Mouse (Mus musculus): ENCODE measurements around the gene Snx9. TPM values are rescaled to one million over a fixed set of nuclear protein-coding genes. Genes with fewer than 3 reads are reported as not detected.

Snx9 gene
- polyA plus RNA-seq, 1 experiment from 2014 or later, result 5.9 TPM

GRCm38 (mm10) chr17:5834166-5834565, 7.0 kb upstream of the Snx9 start:
- no peak overlapping the region for H3K9ac ChIP-seq (ENCODE audit: low read depth, low read length)
- no peak overlapping the region for H3K27ac ChIP-seq (ENCODE audit: low read length)
- WGBS, result 76% methylated on average over 3 of the region's 3 CpGs
- H3K27me3 ChIP-seq (ENCODE audit: control insufficient read depth, insufficient read depth, low read depth, low read length), result no peaks in the 10 kb centered on the region
- no peak for ATAC-seq
- H3K36me3 ChIP-seq (ENCODE audit: control insufficient read depth, insufficient read depth, low read length), result no peaks in the 10 kb centered on the region
- H3K9me3 ChIP-seq (replicated peaks; ENCODE audit: control insufficient read depth, low read length, poor library complexity, severe bottlenecking), result no peaks in the 10 kb centered on the region
- H3K4me2 ChIP-seq (ENCODE audit: low read length), result no peak overlapping the region
- H3K4me1 ChIP-seq (ENCODE audit: control insufficient read depth, insufficient read depth, low read length), result no peaks in the 10 kb centered on the region
- no peak overlapping the region for H3K4me3 ChIP-seq (ENCODE audit: low read depth, low read length)

- no peaks in the 10 kb centered on the region for H3K4me1 ChIP-seq (ENCODE audit: control insufficient read depth, insufficient read depth, low read length)
- H3K36me3 ChIP-seq (ENCODE audit: control insufficient read depth, insufficient read depth, low read length), result no peaks in the 10 kb centered on the region
- no peaks in the 10 kb centered on the region for H3K9me3 ChIP-seq (replicated peaks; ENCODE audit: control insufficient read depth, low read length, poor library complexity, severe bottlenecking)
- H3K4me3 ChIP-seq (ENCODE audit: low read depth, low read length), result no peak overlapping the region
- no peak overlapping the region for H3K9ac ChIP-seq (ENCODE audit: low read depth, low read length)
- H3K27me3 ChIP-seq (ENCODE audit: control insufficient read depth, insufficient read depth, low read depth, low read length), result no peaks in the 10 kb centered on the region
- 86% methylated on average over 3 of the region's 3 CpGs for WGBS
- ATAC-seq, result no peak
- no peak overlapping the region for H3K4me2 ChIP-seq (ENCODE audit: low read length)
- no peak overlapping the region for H3K27ac ChIP-seq (ENCODE audit: low read length)
These were observed 6.3 kb upstream of the Snx9 start for GRCm38 (mm10) chr17:5834798-5835328.

- no peaks in the 10 kb centered on the region for H3K27me3 ChIP-seq (ENCODE audit: control insufficient read depth, insufficient read depth, low read depth, low read length)
- H3K36me3 ChIP-seq (ENCODE audit: control insufficient read depth, insufficient read depth, low read length), result no peaks in the 10 kb centered on the region
- 90% methylated on average over 5 of the region's 5 CpGs for WGBS
- peaks cover 11% of the 10 kb centered on the region for H3K4me1 ChIP-seq (ENCODE audit: control insufficient read depth, insufficient read depth, low read length)
- ATAC-seq, result no peak
- H3K9me3 ChIP-seq (replicated peaks; ENCODE audit: control insufficient read depth, low read length, poor library complexity, severe bottlenecking), result no peaks in the 10 kb centered on the region
- no peak overlapping the region for H3K9ac ChIP-seq (ENCODE audit: low read depth, low read length)
- no peak overlapping the region for H3K27ac ChIP-seq (ENCODE audit: low read length)
- H3K4me3 ChIP-seq (ENCODE audit: low read depth, low read length), result no peak overlapping the region
- H3K4me2 ChIP-seq (ENCODE audit: low read length), result no peak overlapping the region
These were observed 1.4 kb upstream of the Snx9 start for GRCm38 (mm10) chr17:5839549-5840240.

GRCm38 (mm10) chr17:5840550-5841127, 490 bp upstream of the Snx9 start:
- WGBS, result 6% methylated on average over 32 of the region's 32 CpGs
- Histone ChIP-seq H3K4me2 (ENCODE audit: low read length) (peak overlapping the region; percentile 60), H3K4me3 (ENCODE audit: low read depth, low read length) (peak overlapping the region; percentile 85), H3K27ac (ENCODE audit: low read length) (peak overlapping the region; percentile 90), H3K9me3 (replicated peaks; ENCODE audit: control insufficient read depth, low read length, poor library complexity, severe bottlenecking) (no peaks in the 10 kb centered on the region), H3K27me3 (ENCODE audit: control insufficient read depth, insufficient read depth, low read depth, low read length) (no peaks in the 10 kb centered on the region), H3K9ac (ENCODE audit: low read depth, low read length) (peak overlapping the region; percentile 94), H3K4me1 (ENCODE audit: control insufficient read depth, insufficient read depth, low read length) (peaks cover 11% of the 10 kb centered on the region), H3K36me3 (ENCODE audit: control insufficient read depth, insufficient read depth, low read length) (no peaks in the 10 kb centered on the region)
- ATAC-seq, result peak; percentile 56; the same call in 1 of the 2 replicates

GRCm38 (mm10) chr17:5841943-5842273, 779 bp downstream of the Snx9 start:
- Histone ChIP-seq H3K36me3 (ENCODE audit: control insufficient read depth, insufficient read depth, low read length) (no peaks in the 10 kb centered on the region), H3K4me2 (ENCODE audit: low read length) (peak overlapping the region; percentile 60), H3K9ac (ENCODE audit: low read depth, low read length) (peak overlapping the region; percentile 94), H3K27me3 (ENCODE audit: control insufficient read depth, insufficient read depth, low read depth, low read length) (no peaks in the 10 kb centered on the region), H3K4me3 (ENCODE audit: low read depth, low read length) (peak overlapping the region; percentile 85), H3K27ac (ENCODE audit: low read length) (peak overlapping the region; percentile 90), H3K9me3 (replicated peaks; ENCODE audit: control insufficient read depth, low read length, poor library complexity, severe bottlenecking) (no peaks in the 10 kb centered on the region), H3K4me1 (ENCODE audit: control insufficient read depth, insufficient read depth, low read length) (peaks cover 11% of the 10 kb centered on the region)
- under 1% methylated on average over 7 of the region's 7 CpGs for WGBS
- no peak for ATAC-seq

- no peak overlapping the region for H3K4me2 ChIP-seq (ENCODE audit: low read length)
These were observed 2.0 kb downstream of the Snx9 start for GRCm38 (mm10) chr17:5842988-5843640.

GRCm38 (mm10) chr17:5843641-5843990, 2.5 kb downstream of the Snx9 start:
- WGBS, result 96% methylated on average over 7 of the region's 7 CpGs
- Histone ChIP-seq H3K4me1 (ENCODE audit: control insufficient read depth, insufficient read depth, low read length) (peaks cover 11% of the 10 kb centered on the region), H3K4me3 (ENCODE audit: low read depth, low read length) (no peak overlapping the region), H3K27me3 (ENCODE audit: control insufficient read depth, insufficient read depth, low read depth, low read length) (no peaks in the 10 kb centered on the region), H3K4me2 (ENCODE audit: low read length) (no peak overlapping the region), H3K9ac (ENCODE audit: low read depth, low read length) (no peak overlapping the region), H3K27ac (ENCODE audit: low read length) (no peak overlapping the region), H3K9me3 (replicated peaks; ENCODE audit: control insufficient read depth, low read length, poor library complexity, severe bottlenecking) (no peaks in the 10 kb centered on the region), H3K36me3 (ENCODE audit: control insufficient read depth, insufficient read depth, low read length) (no peaks in the 10 kb centered on the region)
- ATAC-seq, result no peak

More at GRCm38 (mm10) chr17:5842988-5843640, 2.0 kb downstream of the Snx9 start:
- Histone ChIP-seq H3K9ac (ENCODE audit: low read depth, low read length) (no peak overlapping the region), H3K9me3 (replicated peaks; ENCODE audit: control insufficient read depth, low read length, poor library complexity, severe bottlenecking) (no peaks in the 10 kb centered on the region), H3K27ac (ENCODE audit: low read length) (no peak overlapping the region), H3K36me3 (ENCODE audit: control insufficient read depth, insufficient read depth, low read length) (no peaks in the 10 kb centered on the region), H3K4me3 (ENCODE audit: low read depth, low read length) (no peak overlapping the region), H3K4me1 (ENCODE audit: control insufficient read depth, insufficient read depth, low read length) (peaks cover 11% of the 10 kb centered on the region), H3K27me3 (ENCODE audit: control insufficient read depth, insufficient read depth, low read depth, low read length) (no peaks in the 10 kb centered on the region)
- 82% methylated on average over 9 of the region's 9 CpGs for WGBS
- ATAC-seq, result no peak

- Histone ChIP-seq H3K4me1 (ENCODE audit: control insufficient read depth, insufficient read depth, low read length) (peaks cover 16% of the 10 kb centered on the region), H3K9ac (ENCODE audit: low read depth, low read length) (no peak overlapping the region), H3K27me3 (ENCODE audit: control insufficient read depth, insufficient read depth, low read depth, low read length) (no peaks in the 10 kb centered on the region), H3K9me3 (replicated peaks; ENCODE audit: control insufficient read depth, low read length, poor library complexity, severe bottlenecking) (no peaks in the 10 kb centered on the region), H3K36me3 (ENCODE audit: control insufficient read depth, insufficient read depth, low read length) (no peaks in the 10 kb centered on the region), H3K4me2 (ENCODE audit: low read length) (no peak overlapping the region), H3K27ac (ENCODE audit: low read length) (no peak overlapping the region), H3K4me3 (ENCODE audit: low read depth, low read length) (no peak overlapping the region)
- 81% methylated on average over 4 of the region's 4 CpGs for WGBS
- no peak for ATAC-seq
These were observed 4.2 kb downstream of the Snx9 start for GRCm38 (mm10) chr17:5845376-5845775.

GRCm38 (mm10) chr17:5846101-5846500, 5.0 kb downstream of the Snx9 start:
- H3K9ac ChIP-seq (ENCODE audit: low read depth, low read length), result no peak overlapping the region
- H3K27ac ChIP-seq (ENCODE audit: low read length), result no peak overlapping the region
- H3K4me1 ChIP-seq (ENCODE audit: control insufficient read depth, insufficient read depth, low read length), result peaks cover 14% of the 10 kb centered on the region
- H3K4me3 ChIP-seq (ENCODE audit: low read depth, low read length), result no peak overlapping the region
- no peaks in the 10 kb centered on the region for H3K36me3 ChIP-seq (ENCODE audit: control insufficient read depth, insufficient read depth, low read length)
- no peak for ATAC-seq
- no peak overlapping the region for H3K4me2 ChIP-seq (ENCODE audit: low read length)
- 57% methylated on average over 8 of the region's 8 CpGs for WGBS
- no peaks in the 10 kb centered on the region for H3K9me3 ChIP-seq (replicated peaks; ENCODE audit: control insufficient read depth, low read length, poor library complexity, severe bottlenecking)
- H3K27me3 ChIP-seq (ENCODE audit: control insufficient read depth, insufficient read depth, low read depth, low read length), result no peaks in the 10 kb centered on the region
